Mouse (Mus musculus) spleen, postnatal 4 days (tissue): ENCODE measurements around the gene Bst2.
A peak's percentile ranks its signal among the peaks of the same experiment; 100 is the strongest.

ENCODE experiments used
- DNase-seq, 2 experiments: peaks; one replicate each; pipeline ENCODE4 v3.0.0; 2022; ENCODE audit warnings: low spot score in 2 of 2

The Bst2 gene

GRCm38 (mm10) chr8:71485142-71486135 is 51.8 kb downstream of the Bst2 start, which contains the start of gene Ano8:
Gene Ano8, minus strand, starts transcription at chr8:71485963.
- DNase-seq = peak; percentile 76 to 89

GRCm38 (mm10) chr8:71484736-71485135 is 52.5 kb downstream of the Bst2 start:
- peak in 1 of 2 experiments; percentile 68 for DNase-seq
